Mouse (Mus musculus): ENCODE data around the gene Tmem176b.
A peak's percentile ranks its signal among the peaks of the same experiment; 100 is the strongest.
"Not testable (repeated sequence)": the region's sequence is repeated elsewhere in the genome, so short reads cannot be mapped to it uniquely, and the experiment has no call there.

Tmem176b gene

GRCm38 (mm10) chr6:48842111-48842842 lies 981 bp upstream of the Tmem176b start:
- no peak for DNase-seq (ENCODE audit: low spot score)

GRCm38 (mm10) chr6:48840371-48840969 lies 826 bp downstream of the Tmem176b start, which contains the start of gene Tmem176a:
Gene Tmem176a, plus strand, starts transcription at chr6:48840919.
- peak; percentile 14 for DNase-seq (ENCODE audit: low spot score)

- no peak for DNase-seq (ENCODE audit: low spot score)
These were observed 2.8 kb downstream of the Tmem176b start for GRCm38 (mm10) chr6:48838321-48839080.

GRCm38 (mm10) chr6:48837516-48837915 lies 3.8 kb downstream of the Tmem176b start:
- no peak for DNase-seq (ENCODE audit: low spot score)

- DNase-seq (ENCODE audit: low spot score): no peak
These were observed 5.2 kb downstream of the Tmem176b start for GRCm38 (mm10) chr6:48836146-48836545.

GRCm38 (mm10) chr6:48835241-48835640 lies 6.1 kb downstream of the Tmem176b start:
- DNase-seq (ENCODE audit: low spot score): no peak

GRCm38 (mm10) chr6:48833515-48833914 lies 7.8 kb downstream of the Tmem176b start:
- DNase-seq (ENCODE audit: low spot score): no peak

- no peak for DNase-seq (ENCODE audit: low spot score)
These were observed 8.9 kb downstream of the Tmem176b start for GRCm38 (mm10) chr6:48832426-48832825.

- no peak for DNase-seq (ENCODE audit: low spot score)
These were observed 10.2 kb downstream of the Tmem176b start for GRCm38 (mm10) chr6:48831141-48831540.

GRCm38 (mm10) chr6:48830241-48830640 lies 11.1 kb downstream of the Tmem176b start:
- DNase-seq (ENCODE audit: low spot score): no peak

GRCm38 (mm10) chr6:48829651-48830050 lies 11.6 kb downstream of the Tmem176b start:
- no peak for DNase-seq (ENCODE audit: low spot score)

- no peak for DNase-seq (ENCODE audit: low spot score)
These were observed 12.3 kb downstream of the Tmem176b start for GRCm38 (mm10) chr6:48828976-48829375.

- no peak for DNase-seq (ENCODE audit: low spot score)
These were observed 16.3 kb downstream of the Tmem176b start for GRCm38 (mm10) chr6:48825016-48825415.

GRCm38 (mm10) chr6:48821991-48822785 lies 19.1 kb downstream of the Tmem176b start:
- not testable (repeated sequence) for DNase-seq (ENCODE audit: low spot score)

- peak; percentile 94 for DNase-seq (ENCODE audit: low spot score)
These were observed 23.5 kb downstream of the Tmem176b start for GRCm38 (mm10) chr6:48817815-48818214.

GRCm38 (mm10) chr6:48815013-48815412 lies 26.3 kb downstream of the Tmem176b start:
- DNase-seq (ENCODE audit: low spot score): no peak

GRCm38 (mm10) chr6:48809494-48810219 lies 31.6 kb downstream of the Tmem176b start:
- no peak for DNase-seq (ENCODE audit: low spot score)

- no peak for DNase-seq (ENCODE audit: low spot score)
These were observed 34.5 kb downstream of the Tmem176b start for GRCm38 (mm10) chr6:48806746-48807145.

GRCm38 (mm10) chr6:48804346-48804745 lies 37.0 kb downstream of the Tmem176b start:
- DNase-seq (ENCODE audit: low spot score): no peak

GRCm38 (mm10) chr6:48803406-48804051 lies 37.8 kb downstream of the Tmem176b start:
- DNase-seq (ENCODE audit: low spot score): no peak

- DNase-seq (ENCODE audit: low spot score): no peak
These were observed 39.4 kb downstream of the Tmem176b start for GRCm38 (mm10) chr6:48801897-48802296.

Measured in embryo, embryonic 10.5 days (tissue).